Mouse (Mus musculus) forebrain, embryonic 14.5 days (tissue): ENCODE measurements at regions not wholly inside any gene's neighbourhood (a gene's known extent, or its start where the extent isn't known, plus 50 kb on each side); places are given as distances from the start of the nearest gene placed in this dataset.

Source experiments
- ATAC-seq: fragments of 200-750 bp; cut with Nextera tagmentation; 2 replicates; pipeline ENCODE4 v1.8.0; 2017; ENCODE audit warnings: mild to moderate bottlenecking, moderate library complexity
- DNase-seq: peaks from one replicate; pipeline ENCODE4 v3.0.0-alpha.2; 2015; ENCODE audit warnings: low spot score
- H3K27ac ChIP-seq: fragments of 300-500 bp; sonication (generic); 2 replicates; pipeline ENCODE4 v1.5.1; 2014; ENCODE audit warnings: low read depth, mild to moderate bottlenecking, control low read depth, low read length, moderate library complexity
- H3K27me3 ChIP-seq: fragments of 300-500 bp; sonication (generic); replicated peaks from 2 replicates; pipeline ENCODE4 v1.6.1; 2014; ENCODE audit warnings: low read length, control low read depth, mixed read lengths; ENCODE audit not compliant: control insufficient read depth, insufficient read depth
- H3K36me3 ChIP-seq: fragments of 300-500 bp; sonication (generic); 2 replicates; pipeline ENCODE4 v1.6.1; 2014; ENCODE audit warnings: low read length, control low read depth; ENCODE audit not compliant: control insufficient read depth, insufficient read depth
- H3K4me1 ChIP-seq: fragments of 300-500 bp; sonication (generic); 2 replicates; pipeline ENCODE4 v1.6.1; 2014; ENCODE audit warnings: antibody characterized with exemption, low read length, control low read depth; ENCODE audit not compliant: control insufficient read depth, insufficient read depth
- H3K4me2 ChIP-seq: fragments of 300-500 bp; sonication (generic); 2 replicates; pipeline ENCODE4 v1.6.1; 2014; ENCODE audit warnings: mild to moderate bottlenecking, control low read depth, low read length
- H3K4me3 ChIP-seq: fragments of 300-500 bp; sonication (generic); 2 replicates; pipeline ENCODE4 v1.5.1; 2014; ENCODE audit warnings: low read depth, low read length, control low read depth
- H3K9ac ChIP-seq: fragments of 300-500 bp; sonication (generic); 2 replicates; pipeline ENCODE4 v1.6.1; 2014; ENCODE audit warnings: mild to moderate bottlenecking, low read length, control low read depth, moderate library complexity
- H3K9me3 ChIP-seq: fragments of 300-500 bp; sonication (generic); replicated peaks from 2 replicates; pipeline ENCODE4 v1.6.1; 2016; ENCODE audit warnings: low read length, control low read depth, mixed read lengths; ENCODE audit not compliant: control insufficient read depth
- WGBS: fragments of 180-500 bp; shearing (Covaris S2); extraction: QIAGEN DNeasy Blood & Tissue Kit; methylation state at CpG from one replicate; pipeline ENCODE4 v1.1.7; 2014; 5-methylcytosine and 5-hydroxymethylcytosine counted together

GRCm38 (mm10) chr5:47185868-47186267 is 797.1 kb upstream of the Slit2 start:
- no peak overlapping the region for H3K4me2 ChIP-seq
- DNase-seq (peak; percentile 66), ATAC-seq (peak; percentile 63)
- H3K9me3 ChIP-seq, result no peaks in the 10 kb centered on the region
- no peaks in the 10 kb centered on the region for H3K27me3 ChIP-seq
- no peak overlapping the region for H3K27ac ChIP-seq
- no peaks in the 10 kb centered on the region for H3K36me3 ChIP-seq
- no peaks in the 10 kb centered on the region for H3K4me1 ChIP-seq
- H3K4me3 ChIP-seq, result no peak overlapping the region
- H3K9ac ChIP-seq, result no peak overlapping the region

GRCm38 (mm10) chr5:47202164-47202914 is 780.6 kb upstream of the Slit2 start:
- H3K4me3 ChIP-seq, result no peak overlapping the region
- no peaks in the 10 kb centered on the region for H3K4me1 ChIP-seq
- no peaks in the 10 kb centered on the region for H3K36me3 ChIP-seq
- ATAC-seq, result peak; percentile 48; the same call in 1 of the 2 replicates
- 39% methylated on average over 3 of the region's 3 CpGs for WGBS
- peak; percentile 39 for DNase-seq
- no peak overlapping the region for H3K27ac ChIP-seq
- H3K9me3 ChIP-seq, result no peaks in the 10 kb centered on the region
- H3K27me3 ChIP-seq, result no peaks in the 10 kb centered on the region
- no peak overlapping the region for H3K4me2 ChIP-seq
- H3K9ac ChIP-seq, result no peak overlapping the region

GRCm38 (mm10) chr5:47202915-47203296 is 780.0 kb upstream of the Slit2 start:
- Histone ChIP-seq H3K36me3 (no peaks in the 10 kb centered on the region), H3K27ac (no peak overlapping the region), H3K4me1 (no peaks in the 10 kb centered on the region), H3K9ac (no peak overlapping the region), H3K9me3 (no peaks in the 10 kb centered on the region), H3K4me3 (no peak overlapping the region), H3K4me2 (no peak overlapping the region), H3K27me3 (no peaks in the 10 kb centered on the region)
- ATAC-seq (no peak), DNase-seq (no peak)
- WGBS, result 70% methylated on average over 1 of the region's 1 CpGs

- Histone ChIP-seq H3K4me3 (no peak overlapping the region), H3K4me2 (no peak overlapping the region), H3K27ac (no peak overlapping the region), H3K36me3 (no peaks in the 10 kb centered on the region), H3K4me1 (no peaks in the 10 kb centered on the region), H3K9ac (no peak overlapping the region), H3K9me3 (no peaks in the 10 kb centered on the region), H3K27me3 (no peaks in the 10 kb centered on the region)
- 2% methylated on average over 1 of the region's 1 CpGs for WGBS
- ATAC-seq, result no peak
- DNase-seq, result peak; percentile 8
Observed at GRCm38 (mm10) chr5:47210542-47210941, 772.4 kb upstream of the Slit2 start.

- Histone ChIP-seq H3K9ac (no peak overlapping the region), H3K4me3 (no peak overlapping the region), H3K4me1 (no peaks in the 10 kb centered on the region), H3K27me3 (no peaks in the 10 kb centered on the region), H3K4me2 (no peak overlapping the region), H3K27ac (no peak overlapping the region), H3K9me3 (no peaks in the 10 kb centered on the region), H3K36me3 (no peaks in the 10 kb centered on the region)
- ATAC-seq, result no peak
- DNase-seq, result no peak
Observed at GRCm38 (mm10) chr5:47215421-47215820, 767.5 kb upstream of the Slit2 start.

- no peak overlapping the region for H3K9ac ChIP-seq
- ATAC-seq, result no peak
- WGBS, result 78% methylated on average over 1 of the region's 1 CpGs
- no peaks in the 10 kb centered on the region for H3K9me3 ChIP-seq
- no peaks in the 10 kb centered on the region for H3K27me3 ChIP-seq
- no peak overlapping the region for H3K27ac ChIP-seq
- H3K4me2 ChIP-seq, result no peak overlapping the region
- DNase-seq, result peak; percentile 2
- H3K4me3 ChIP-seq, result no peak overlapping the region
- no peaks in the 10 kb centered on the region for H3K36me3 ChIP-seq
- no peaks in the 10 kb centered on the region for H3K4me1 ChIP-seq
Observed at GRCm38 (mm10) chr5:47225247-47225646, 757.7 kb upstream of the Slit2 start.

- H3K9me3 ChIP-seq, result no peaks in the 10 kb centered on the region
- no peak overlapping the region for H3K9ac ChIP-seq
- H3K36me3 ChIP-seq, result no peaks in the 10 kb centered on the region
- no peaks in the 10 kb centered on the region for H3K4me1 ChIP-seq
- 69% methylated on average over 1 of the region's 1 CpGs for WGBS
- H3K4me2 ChIP-seq, result no peak overlapping the region
- no peak for DNase-seq
- no peaks in the 10 kb centered on the region for H3K27me3 ChIP-seq
- no peak overlapping the region for H3K27ac ChIP-seq
- ATAC-seq, result no peak
- no peak overlapping the region for H3K4me3 ChIP-seq
Observed at GRCm38 (mm10) chr5:47236094-47236493, 746.8 kb upstream of the Slit2 start.

GRCm38 (mm10) chr5:47240060-47240459 is 742.9 kb upstream of the Slit2 start:
- ATAC-seq, result peak; percentile 83; the same call in 1 of the 2 replicates
- DNase-seq, result peak; percentile 44

GRCm38 (mm10) chr5:47240586-47240985 is 742.4 kb upstream of the Slit2 start:
- WGBS, result 78% methylated on average over 7 of the region's 7 CpGs
- DNase-seq, result peak; percentile 9

More at GRCm38 (mm10) chr5:47240060-47240459, 742.9 kb upstream of the Slit2 start:
- Histone ChIP-seq H3K9me3 (no peaks in the 10 kb centered on the region), H3K4me1 (no peaks in the 10 kb centered on the region), H3K36me3 (no peaks in the 10 kb centered on the region), H3K27ac (no peak overlapping the region), H3K4me2 (no peak overlapping the region), H3K27me3 (no peaks in the 10 kb centered on the region), H3K4me3 (no peak overlapping the region), H3K9ac (no peak overlapping the region)
- 68% methylated on average over 2 of the region's 2 CpGs for WGBS

More at GRCm38 (mm10) chr5:47240586-47240985, 742.4 kb upstream of the Slit2 start:
- Histone ChIP-seq H3K4me3 (no peak overlapping the region), H3K9me3 (no peaks in the 10 kb centered on the region), H3K27ac (no peak overlapping the region), H3K9ac (no peak overlapping the region), H3K4me1 (no peaks in the 10 kb centered on the region), H3K27me3 (no peaks in the 10 kb centered on the region), H3K4me2 (no peak overlapping the region), H3K36me3 (no peaks in the 10 kb centered on the region)
- no peak for ATAC-seq
